Mouse (Mus musculus): Measurements from ENCODE around the gene Prkd3. TPM values are rescaled to one million over a fixed set of nuclear protein-coding genes. Genes with fewer than 3 reads are reported as not detected.

The Prkd3 gene
- polyA plus RNA-seq, 1 experiment from 2014 or later = 11.0 TPM

DNA sequence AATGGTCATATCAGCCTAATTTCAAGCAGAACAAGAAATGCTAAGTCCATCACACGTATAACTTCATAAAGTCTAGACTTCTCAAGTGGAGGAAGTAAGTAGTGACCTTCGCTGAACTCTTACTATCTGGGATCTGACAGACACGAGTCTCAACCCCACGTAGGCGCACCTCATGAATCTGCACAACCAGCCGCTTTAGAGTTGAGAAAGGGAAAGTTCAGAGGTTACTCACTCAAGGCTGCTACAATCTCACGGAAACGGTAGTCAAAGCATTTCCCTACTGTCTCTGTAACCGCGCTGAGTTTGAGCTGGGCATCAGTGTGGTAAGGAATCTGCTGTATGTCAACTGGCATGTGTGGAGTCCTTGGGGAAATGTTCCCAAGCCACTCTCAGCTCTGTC, 4.8 kb downstream of the Prkd3 start:
- H3K27ac ChIP-seq (ENCODE audit: low read depth, low read length) = no peak overlapping the region
- no peak overlapping the region for H3K9ac ChIP-seq (ENCODE audit: low read depth, low read length)
- no peaks in the 10 kb centered on the region for H3K9me3 ChIP-seq (ENCODE audit: control insufficient read depth, low read length)
- no peak for ATAC-seq
- H3K27me3 ChIP-seq (replicated peaks; ENCODE audit: control insufficient read depth, insufficient read depth, low read length) = no peaks in the 10 kb centered on the region
- WGBS = 89% methylated on average over 10 of the region's 10 CpGs
- peaks cover 2% of the 10 kb centered on the region; the same call in 1 of the 2 replicates for H3K36me3 ChIP-seq (ENCODE audit: control insufficient read depth, insufficient read depth, low read length)
- H3K4me2 ChIP-seq (ENCODE audit: low read length) = no peak overlapping the region
- H3K4me3 ChIP-seq (ENCODE audit: low read length) = no peak overlapping the region
- H3K4me1 ChIP-seq (ENCODE audit: control insufficient read depth, insufficient read depth, low read depth, low read length) = no peaks in the 10 kb centered on the region; the same call in 1 of the 2 replicates

DNA sequence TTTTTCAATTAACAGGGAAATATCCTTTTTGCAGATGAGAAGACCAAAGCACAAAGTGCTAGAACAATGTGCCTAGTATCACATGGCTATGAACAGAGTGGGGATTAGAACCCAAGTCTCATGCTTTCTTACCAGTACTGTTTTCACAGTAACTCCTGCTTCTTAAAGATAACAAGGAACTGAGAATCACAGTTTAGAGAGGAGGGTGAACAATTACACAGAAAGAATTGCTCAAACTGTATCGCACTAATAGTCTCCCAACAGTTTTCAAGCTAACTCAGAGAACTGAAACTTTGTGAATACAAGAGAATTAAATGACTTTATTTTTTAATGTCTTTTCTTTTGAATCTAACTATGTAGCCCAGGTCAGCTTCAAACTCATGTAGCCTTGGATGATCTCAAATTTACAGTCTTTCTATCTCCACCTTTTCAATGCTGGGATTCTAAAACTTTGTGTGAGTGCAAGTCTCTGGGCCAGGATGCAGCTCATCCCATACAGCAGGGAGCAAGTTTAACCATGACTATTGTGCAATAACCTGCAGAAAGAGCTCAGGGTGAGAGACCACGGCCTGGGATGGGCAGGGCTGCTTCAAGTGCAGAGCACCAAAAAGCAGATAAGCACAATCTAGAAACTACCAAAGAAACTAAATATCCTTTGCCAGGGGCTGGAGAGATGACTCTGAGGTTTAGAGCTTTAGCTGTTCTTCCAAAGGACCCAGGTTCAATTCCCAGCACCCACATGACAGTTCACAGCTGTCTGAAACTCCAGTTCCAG, 5.5 kb downstream of the Prkd3 start:
- Histone ChIP-seq H3K9me3 (ENCODE audit: control insufficient read depth, low read length) (no peaks in the 10 kb centered on the region), H3K4me2 (ENCODE audit: low read length) (no peak overlapping the region), H3K27me3 (replicated peaks; ENCODE audit: control insufficient read depth, insufficient read depth, low read length) (no peaks in the 10 kb centered on the region), H3K4me3 (ENCODE audit: low read length) (no peak overlapping the region), H3K27ac (ENCODE audit: low read depth, low read length) (no peak overlapping the region), H3K4me1 (ENCODE audit: control insufficient read depth, insufficient read depth, low read depth, low read length) (no peaks in the 10 kb centered on the region; the same call in 1 of the 2 replicates), H3K9ac (ENCODE audit: low read depth, low read length) (no peak overlapping the region), H3K36me3 (ENCODE audit: control insufficient read depth, insufficient read depth, low read length) (peaks cover 2% of the 10 kb centered on the region; the same call in 1 of the 2 replicates)
- 85% methylated on average over 2 of the region's 2 CpGs for WGBS
- ATAC-seq = no peak

DNA sequence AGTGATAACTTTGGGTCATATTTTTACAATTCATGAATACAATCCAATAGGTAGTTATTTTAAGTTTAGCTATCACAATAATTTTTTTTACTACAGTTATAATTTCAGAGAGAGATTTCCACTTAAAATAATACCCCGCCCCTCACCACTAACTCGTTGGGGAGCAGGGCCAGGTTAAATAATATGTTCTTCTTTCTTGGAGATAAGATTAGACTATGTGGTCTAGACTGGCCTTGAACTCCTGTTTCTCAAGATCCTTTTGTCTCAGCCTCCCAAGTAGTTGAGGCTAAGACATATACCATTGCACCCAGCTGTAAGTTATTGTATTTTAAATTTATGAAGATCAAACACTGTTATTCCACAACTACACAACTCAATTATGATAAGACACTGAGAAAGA, 7.0 kb downstream of the Prkd3 start:
- H3K27ac ChIP-seq (ENCODE audit: low read depth, low read length) = no peak overlapping the region
- peaks cover 2% of the 10 kb centered on the region; the same call in 1 of the 2 replicates for H3K36me3 ChIP-seq (ENCODE audit: control insufficient read depth, insufficient read depth, low read length)
- no peak overlapping the region for H3K4me2 ChIP-seq (ENCODE audit: low read length)
- H3K9me3 ChIP-seq (ENCODE audit: control insufficient read depth, low read length) = no peaks in the 10 kb centered on the region
- 95% methylated on average over 2 of the region's 2 CpGs for WGBS
- H3K27me3 ChIP-seq (replicated peaks; ENCODE audit: control insufficient read depth, insufficient read depth, low read length) = no peaks in the 10 kb centered on the region
- ATAC-seq = no peak
- no peak overlapping the region for H3K4me3 ChIP-seq (ENCODE audit: low read length)
- H3K9ac ChIP-seq (ENCODE audit: low read depth, low read length) = no peak overlapping the region
- H3K4me1 ChIP-seq (ENCODE audit: control insufficient read depth, insufficient read depth, low read depth, low read length) = no peaks in the 10 kb centered on the region

DNA sequence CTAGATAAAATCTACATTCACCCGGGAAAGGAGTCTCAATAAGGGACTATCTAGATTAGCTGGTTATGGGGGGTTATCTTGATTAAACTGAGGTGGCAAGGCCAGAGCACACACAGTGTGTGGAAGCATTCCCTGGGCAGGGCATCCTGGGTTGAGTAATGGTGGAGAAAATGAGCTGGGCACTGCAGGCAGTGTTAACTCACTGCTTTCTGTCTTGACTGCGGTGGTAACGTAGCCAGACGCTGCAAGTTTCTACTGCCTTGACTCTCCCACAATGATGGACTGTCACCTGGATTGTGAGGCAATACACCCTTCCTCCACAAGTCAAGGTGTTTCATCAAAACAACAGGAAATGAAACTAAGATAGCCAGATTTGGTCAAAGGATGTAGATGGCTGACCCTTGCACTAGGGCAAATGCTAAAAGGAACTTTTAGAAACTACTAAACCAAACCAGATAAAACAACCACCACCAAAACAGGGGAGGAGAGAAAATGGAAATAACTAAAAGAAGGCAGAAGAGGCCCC, 20.8 kb downstream of the Prkd3 start:
- H3K27ac ChIP-seq (ENCODE audit: low read depth, low read length) = no peak overlapping the region
- no peaks in the 10 kb centered on the region for H3K4me1 ChIP-seq (ENCODE audit: control insufficient read depth, insufficient read depth, low read depth, low read length)
- H3K9ac ChIP-seq (ENCODE audit: low read depth, low read length) = no peak overlapping the region
- WGBS = 96% methylated on average over 4 of the region's 4 CpGs
- no peaks in the 10 kb centered on the region for H3K36me3 ChIP-seq (ENCODE audit: control insufficient read depth, insufficient read depth, low read length)
- no peaks in the 10 kb centered on the region for H3K27me3 ChIP-seq (replicated peaks; ENCODE audit: control insufficient read depth, insufficient read depth, low read length)
- no peaks in the 10 kb centered on the region for H3K9me3 ChIP-seq (ENCODE audit: control insufficient read depth, low read length)
- H3K4me3 ChIP-seq (ENCODE audit: low read length) = no peak overlapping the region
- no peak overlapping the region for H3K4me2 ChIP-seq (ENCODE audit: low read length)
- no peak for ATAC-seq

DNA sequence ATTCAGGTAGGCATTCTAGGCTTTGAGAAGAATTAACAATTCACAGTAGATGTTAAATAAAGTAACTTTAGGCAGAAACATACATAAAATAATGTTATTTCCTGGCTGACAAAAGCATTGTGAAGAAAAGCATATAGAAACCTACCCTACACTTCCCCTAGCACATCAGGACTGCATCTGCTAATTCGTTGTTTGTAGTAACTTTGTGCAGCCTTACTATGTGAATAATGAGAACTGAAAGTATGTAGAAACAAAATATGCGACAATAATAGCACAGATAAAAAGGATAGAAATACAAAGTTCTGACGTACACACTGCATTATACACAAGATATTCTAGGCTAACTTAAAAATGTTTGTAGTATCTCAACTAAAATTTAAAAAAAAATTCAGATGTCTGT, 21.4 kb downstream of the Prkd3 start:
- WGBS = 93% methylated on average over 3 of the region's 3 CpGs
- no peak overlapping the region for H3K27ac ChIP-seq (ENCODE audit: low read depth, low read length)
- no peaks in the 10 kb centered on the region for H3K4me1 ChIP-seq (ENCODE audit: control insufficient read depth, insufficient read depth, low read depth, low read length)
- no peaks in the 10 kb centered on the region for H3K27me3 ChIP-seq (replicated peaks; ENCODE audit: control insufficient read depth, insufficient read depth, low read length)
- H3K9me3 ChIP-seq (ENCODE audit: control insufficient read depth, low read length) = no peaks in the 10 kb centered on the region
- H3K9ac ChIP-seq (ENCODE audit: low read depth, low read length) = no peak overlapping the region
- H3K4me3 ChIP-seq (ENCODE audit: low read length) = no peak overlapping the region
- no peaks in the 10 kb centered on the region for H3K36me3 ChIP-seq (ENCODE audit: control insufficient read depth, insufficient read depth, low read length)
- ATAC-seq = no peak
- no peak overlapping the region for H3K4me2 ChIP-seq (ENCODE audit: low read length)

DNA sequence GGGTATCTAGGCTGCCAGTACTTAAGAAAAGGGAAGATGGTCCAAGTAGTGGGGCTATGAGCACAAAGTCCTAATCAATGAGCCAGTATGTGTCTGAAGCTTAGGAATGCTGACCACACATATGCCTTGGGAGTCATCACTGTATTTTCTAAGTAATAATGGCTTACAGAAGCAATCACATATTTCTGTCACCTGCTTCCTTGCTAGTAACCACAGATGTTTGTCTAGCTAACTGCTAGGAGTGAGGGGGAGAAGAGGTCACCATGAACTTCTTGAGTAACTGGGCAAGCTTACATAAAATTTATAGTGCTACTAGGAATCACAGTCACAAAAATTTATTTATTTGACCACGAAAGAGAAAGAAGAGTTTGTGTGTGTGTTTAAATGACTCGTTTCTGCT, 22.5 kb downstream of the Prkd3 start:
- Histone ChIP-seq H3K9ac (ENCODE audit: low read depth, low read length) (no peak overlapping the region), H3K9me3 (ENCODE audit: control insufficient read depth, low read length) (no peaks in the 10 kb centered on the region), H3K4me1 (ENCODE audit: control insufficient read depth, insufficient read depth, low read depth, low read length) (no peaks in the 10 kb centered on the region), H3K36me3 (ENCODE audit: control insufficient read depth, insufficient read depth, low read length) (no peaks in the 10 kb centered on the region), H3K4me2 (ENCODE audit: low read length) (no peak overlapping the region), H3K4me3 (ENCODE audit: low read length) (no peak overlapping the region), H3K27me3 (replicated peaks; ENCODE audit: control insufficient read depth, insufficient read depth, low read length) (no peaks in the 10 kb centered on the region), H3K27ac (ENCODE audit: low read depth, low read length) (no peak overlapping the region)
- no peak for ATAC-seq
- 87% methylated on average over 2 of the region's 2 CpGs for WGBS

DNA sequence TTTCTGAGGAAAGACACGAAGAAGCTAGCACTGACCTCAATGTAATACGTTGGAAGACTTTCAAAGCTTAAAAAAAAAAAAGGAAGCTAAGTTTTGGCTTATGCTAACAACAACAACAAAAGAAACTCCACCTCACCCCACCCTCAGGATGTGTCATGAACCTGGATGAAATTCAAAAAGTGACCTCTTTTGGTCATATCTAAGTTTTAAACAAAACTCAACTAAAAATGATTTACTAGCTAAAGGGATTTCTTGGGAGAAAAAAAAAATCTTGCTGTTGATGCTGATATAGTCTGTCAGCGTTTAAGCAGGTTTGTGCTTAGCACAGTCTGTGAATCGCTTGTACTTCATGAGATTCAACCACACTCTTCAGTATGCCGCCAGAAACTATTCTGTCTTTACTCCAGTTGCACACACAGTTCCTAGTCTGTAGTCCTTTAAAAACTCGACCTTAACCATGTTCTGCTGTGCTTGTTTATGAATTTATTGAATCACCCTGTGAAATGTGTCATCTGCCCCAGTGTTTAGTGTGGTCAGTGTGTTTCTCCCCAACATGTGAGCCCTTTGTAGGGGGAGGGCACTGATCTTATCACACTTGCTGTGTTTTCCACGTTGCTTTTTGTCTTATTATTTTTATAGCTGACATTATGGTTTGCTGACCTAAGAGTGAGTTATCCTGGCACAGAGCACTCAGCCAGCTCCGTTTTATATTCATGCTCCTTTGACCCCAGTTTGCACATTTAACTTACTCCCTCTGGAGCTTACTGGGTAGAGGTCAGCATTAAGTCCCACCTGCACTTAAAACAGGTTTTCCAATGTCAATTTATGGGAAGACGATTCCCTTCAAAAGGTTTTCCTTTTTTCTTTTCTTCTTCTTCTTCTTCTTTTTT, 25.4 kb downstream of the Prkd3 start:
- ATAC-seq = no peak
- Histone ChIP-seq H3K27me3 (replicated peaks; ENCODE audit: control insufficient read depth, insufficient read depth, low read length) (no peaks in the 10 kb centered on the region), H3K4me2 (ENCODE audit: low read length) (no peak overlapping the region), H3K9ac (ENCODE audit: low read depth, low read length) (no peak overlapping the region), H3K4me1 (ENCODE audit: control insufficient read depth, insufficient read depth, low read depth, low read length) (no peaks in the 10 kb centered on the region), H3K36me3 (ENCODE audit: control insufficient read depth, insufficient read depth, low read length) (no peaks in the 10 kb centered on the region), H3K4me3 (ENCODE audit: low read length) (no peak overlapping the region), H3K27ac (ENCODE audit: low read depth, low read length) (no peak overlapping the region), H3K9me3 (ENCODE audit: control insufficient read depth, low read length) (no peaks in the 10 kb centered on the region)
- 78% methylated on average over 9 of the region's 9 CpGs for WGBS

DNA sequence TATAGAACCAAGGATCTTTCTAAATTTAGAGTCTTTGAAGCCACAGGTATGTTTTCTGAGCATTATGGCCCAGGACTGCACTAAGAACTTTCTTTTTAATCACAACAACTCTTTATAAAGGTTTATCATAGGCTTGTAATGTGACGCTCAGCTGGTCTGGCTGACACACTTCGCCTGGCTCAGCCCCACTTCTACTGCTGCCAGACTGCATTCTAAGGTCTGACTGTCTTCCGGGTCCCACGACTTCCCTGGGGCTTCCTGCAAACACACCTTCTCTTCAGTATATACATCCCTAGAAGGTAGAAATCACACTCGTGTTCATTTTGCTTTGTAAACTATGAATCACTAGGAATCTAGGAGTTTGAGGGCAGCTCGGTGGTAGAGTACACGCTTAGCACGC, 26.2 kb downstream of the Prkd3 start:
- no peaks in the 10 kb centered on the region for H3K36me3 ChIP-seq (ENCODE audit: control insufficient read depth, insufficient read depth, low read length)
- H3K27ac ChIP-seq (ENCODE audit: low read depth, low read length) = no peak overlapping the region
- H3K9me3 ChIP-seq (ENCODE audit: control insufficient read depth, low read length) = no peaks in the 10 kb centered on the region
- no peak overlapping the region for H3K4me2 ChIP-seq (ENCODE audit: low read length)
- 90% methylated on average over 8 of the region's 8 CpGs for WGBS
- no peaks in the 10 kb centered on the region for H3K4me1 ChIP-seq (ENCODE audit: control insufficient read depth, insufficient read depth, low read depth, low read length)
- no peaks in the 10 kb centered on the region for H3K27me3 ChIP-seq (replicated peaks; ENCODE audit: control insufficient read depth, insufficient read depth, low read length)
- no peak for ATAC-seq
- no peak overlapping the region for H3K4me3 ChIP-seq (ENCODE audit: low read length)
- H3K9ac ChIP-seq (ENCODE audit: low read depth, low read length) = no peak overlapping the region

DNA sequence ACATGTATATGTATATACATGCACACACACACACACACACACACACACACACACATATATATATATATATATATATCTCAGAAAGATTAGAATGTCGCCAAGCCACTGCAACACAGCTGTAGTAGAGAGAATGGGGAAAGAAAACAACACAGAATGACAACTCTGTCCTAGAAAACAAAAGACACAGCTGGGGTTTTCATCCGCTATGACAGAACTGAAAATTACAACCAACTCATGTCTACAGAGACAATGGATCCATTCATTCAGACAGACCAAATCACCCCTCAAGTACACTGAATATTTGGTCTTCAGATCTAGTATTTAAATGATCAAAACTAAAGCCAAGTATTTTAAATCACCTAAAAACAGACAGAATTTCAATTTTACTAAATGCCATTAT, 26.9 kb downstream of the Prkd3 start:
- H3K36me3 ChIP-seq (ENCODE audit: control insufficient read depth, insufficient read depth, low read length) = no peaks in the 10 kb centered on the region
- no peaks in the 10 kb centered on the region for H3K4me1 ChIP-seq (ENCODE audit: control insufficient read depth, insufficient read depth, low read depth, low read length)
- H3K27me3 ChIP-seq (replicated peaks; ENCODE audit: control insufficient read depth, insufficient read depth, low read length) = no peaks in the 10 kb centered on the region
- no peak for ATAC-seq
- H3K9ac ChIP-seq (ENCODE audit: low read depth, low read length) = no peak overlapping the region
- no peak overlapping the region for H3K4me3 ChIP-seq (ENCODE audit: low read length)
- no peaks in the 10 kb centered on the region for H3K9me3 ChIP-seq (ENCODE audit: control insufficient read depth, low read length)
- 26% methylated on average over 2 of the region's 2 CpGs for WGBS
- H3K4me2 ChIP-seq (ENCODE audit: low read length) = no peak overlapping the region
- no peak overlapping the region for H3K27ac ChIP-seq (ENCODE audit: low read depth, low read length)
